Mouse (Mus musculus): ENCODE measurements around the gene Nsun2. TPM values are rescaled to one million over a fixed set of nuclear protein-coding genes. Genes with fewer than 3 reads are reported as not detected.

The Nsun2 gene
- polyA plus RNA-seq, 1 experiment from 2014 or later = 78.5 TPM

DNA sequence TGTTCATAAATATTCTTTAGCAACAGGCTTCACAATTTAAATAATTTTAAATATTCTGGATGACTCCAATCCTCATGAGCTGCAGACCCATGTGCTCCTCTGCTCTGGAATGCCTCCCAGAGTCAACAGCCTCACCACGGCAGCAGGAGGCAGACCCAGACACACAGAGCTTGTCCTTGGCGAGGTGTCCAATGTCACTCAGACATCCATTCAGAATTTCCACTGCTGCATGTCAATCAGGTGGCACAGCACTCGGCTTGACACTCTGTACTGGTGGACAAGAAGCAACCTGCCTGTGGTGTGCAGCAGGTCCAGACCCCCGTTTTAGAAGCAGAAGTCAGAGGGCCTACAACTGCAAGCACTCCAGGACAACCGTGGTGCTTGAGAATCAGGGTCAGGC lies 35.3 kb upstream of the Nsun2 start:
- Histone ChIP-seq H3K27me3 (ENCODE audit: control insufficient read depth, insufficient read depth, low read length) (no peaks in the 10 kb centered on the region), H3K4me3 (ENCODE audit: low read depth, low read length) (no peak overlapping the region), H3K36me3 (ENCODE audit: control insufficient read depth, insufficient read depth, low read length) (peaks cover 24% of the 10 kb centered on the region), H3K4me1 (ENCODE audit: control insufficient read depth, insufficient read depth, low read length) (no peaks in the 10 kb centered on the region), H3K4me2 (no peak overlapping the region), H3K27ac (ENCODE audit: low read depth, low read length) (peak overlapping the region; percentile 92), H3K9me3 (replicated peaks; ENCODE audit: control insufficient read depth, low read length) (no peaks in the 10 kb centered on the region), H3K9ac (ENCODE audit: low read depth, low read length) (no peak overlapping the region)
- 50% methylated on average over 5 of the region's 5 CpGs for WGBS (ENCODE audit: insufficient replicate concordance)
- peak; percentile 77 for ATAC-seq (replicated peaks; ENCODE audit: insufficient number of reproducible peaks, low FRiP score, low TSS enrichment)

DNA sequence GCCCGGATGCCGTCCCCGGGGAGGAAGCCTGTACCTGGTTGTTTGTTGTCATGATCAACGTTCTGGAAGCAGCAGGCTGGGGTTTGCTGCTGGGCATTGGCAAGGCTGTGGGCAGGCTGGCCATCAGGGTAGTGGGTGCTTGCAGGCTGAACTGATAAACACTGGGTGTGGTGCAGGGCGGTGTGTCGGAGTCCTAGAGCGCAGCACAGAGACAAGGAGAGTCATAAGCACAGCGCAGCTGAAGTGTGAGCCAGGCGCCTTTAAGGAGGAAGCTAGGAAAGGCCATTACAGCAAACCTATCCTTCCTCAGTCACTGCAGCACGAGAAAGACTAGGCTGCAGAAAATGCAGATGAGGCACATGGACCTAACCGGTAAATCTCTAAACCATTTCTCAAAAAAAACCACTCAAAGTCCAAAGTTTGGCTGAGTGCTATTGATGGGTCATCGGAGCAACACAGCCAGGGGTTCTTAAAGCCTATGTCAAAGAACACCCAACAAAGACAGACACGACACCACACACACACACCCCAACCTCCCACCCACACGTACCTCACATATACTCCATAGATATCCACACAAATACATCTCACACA lies 31.3 kb upstream of the Nsun2 start:
- Histone ChIP-seq H3K4me2 (no peak overlapping the region), H3K27ac (ENCODE audit: low read depth, low read length) (no peak overlapping the region), H3K4me3 (ENCODE audit: low read depth, low read length) (no peak overlapping the region), H3K4me1 (ENCODE audit: control insufficient read depth, insufficient read depth, low read length) (no peaks in the 10 kb centered on the region), H3K27me3 (ENCODE audit: control insufficient read depth, insufficient read depth, low read length) (no peaks in the 10 kb centered on the region), H3K9ac (ENCODE audit: low read depth, low read length) (no peak overlapping the region), H3K9me3 (replicated peaks; ENCODE audit: control insufficient read depth, low read length) (no peaks in the 10 kb centered on the region), H3K36me3 (ENCODE audit: control insufficient read depth, insufficient read depth, low read length) (peaks cover 38% of the 10 kb centered on the region)
- no peak for ATAC-seq (replicated peaks; ENCODE audit: insufficient number of reproducible peaks, low FRiP score, low TSS enrichment)
- 92% methylated on average over 14 of the region's 14 CpGs for WGBS (ENCODE audit: insufficient replicate concordance)

DNA sequence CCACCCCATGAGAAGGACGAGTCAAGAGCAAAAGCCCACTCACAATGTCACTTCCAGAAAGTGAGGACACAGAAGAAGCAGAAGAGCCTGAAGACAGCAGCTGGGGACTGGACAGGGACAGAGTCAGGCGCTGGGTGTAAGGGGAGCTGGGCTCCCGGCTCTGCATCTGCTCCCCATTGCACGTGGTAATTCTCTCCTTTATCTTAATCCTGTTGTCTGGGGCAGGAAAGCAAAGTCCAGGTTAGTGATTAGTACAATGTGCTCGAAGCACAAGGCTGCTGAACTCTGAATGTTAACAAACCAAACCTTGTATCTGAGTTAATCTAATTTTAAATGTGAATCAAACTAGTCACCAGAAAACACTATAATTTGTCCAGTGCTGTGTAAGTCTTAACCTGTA lies 30.7 kb upstream of the Nsun2 start:
- 70% methylated on average over 5 of the region's 5 CpGs for WGBS (ENCODE audit: insufficient replicate concordance)
- Histone ChIP-seq H3K27me3 (ENCODE audit: control insufficient read depth, insufficient read depth, low read length) (no peaks in the 10 kb centered on the region), H3K4me3 (ENCODE audit: low read depth, low read length) (no peak overlapping the region), H3K4me1 (ENCODE audit: control insufficient read depth, insufficient read depth, low read length) (no peaks in the 10 kb centered on the region), H3K27ac (ENCODE audit: low read depth, low read length) (no peak overlapping the region), H3K4me2 (no peak overlapping the region), H3K9ac (ENCODE audit: low read depth, low read length) (no peak overlapping the region), H3K9me3 (replicated peaks; ENCODE audit: control insufficient read depth, low read length) (no peaks in the 10 kb centered on the region), H3K36me3 (ENCODE audit: control insufficient read depth, insufficient read depth, low read length) (peaks cover 41% of the 10 kb centered on the region)
- no peak for ATAC-seq (replicated peaks; ENCODE audit: insufficient number of reproducible peaks, low FRiP score, low TSS enrichment)

DNA sequence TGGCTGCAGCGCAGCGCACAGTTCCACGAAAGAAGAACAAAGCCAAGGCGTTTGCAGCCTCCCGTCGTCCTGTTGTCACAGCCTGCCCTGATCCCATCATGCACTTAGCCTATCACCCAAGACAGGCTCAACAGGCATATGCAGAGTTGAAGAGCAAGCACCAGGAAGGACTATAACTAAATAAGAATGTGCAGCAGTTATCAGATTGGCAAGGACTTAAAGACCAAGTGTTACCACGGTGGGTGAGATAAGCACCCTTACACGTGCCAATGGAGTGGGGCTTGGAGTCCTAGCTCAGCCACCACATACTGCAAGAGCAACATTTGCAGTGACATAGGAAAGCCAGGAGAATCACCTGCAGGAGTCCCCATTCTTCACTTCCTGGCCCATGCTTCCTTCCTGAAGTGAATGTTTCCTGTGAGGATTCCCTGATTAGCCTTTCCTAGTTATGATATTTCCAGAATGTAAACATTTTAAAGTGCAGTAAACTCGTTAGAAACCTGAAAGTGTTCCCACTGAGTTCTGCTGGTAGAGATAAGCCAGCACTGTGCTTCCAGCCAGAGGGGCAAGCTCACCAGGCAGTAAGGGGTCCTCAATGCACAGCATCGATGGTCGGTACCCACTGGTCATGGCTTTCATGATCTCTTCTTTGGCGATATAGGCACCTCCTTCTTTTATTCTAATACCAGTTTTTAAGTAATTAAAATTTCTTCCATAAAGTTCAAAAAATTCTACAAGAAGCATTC lies 27.0 kb upstream of the Nsun2 start:
- Histone ChIP-seq H3K9ac (ENCODE audit: low read depth, low read length) (no peak overlapping the region), H3K4me3 (ENCODE audit: low read depth, low read length) (no peak overlapping the region), H3K36me3 (ENCODE audit: control insufficient read depth, insufficient read depth, low read length) (peaks cover 36% of the 10 kb centered on the region), H3K27ac (ENCODE audit: low read depth, low read length) (no peak overlapping the region), H3K4me1 (ENCODE audit: control insufficient read depth, insufficient read depth, low read length) (no peaks in the 10 kb centered on the region), H3K27me3 (ENCODE audit: control insufficient read depth, insufficient read depth, low read length) (no peaks in the 10 kb centered on the region), H3K9me3 (replicated peaks; ENCODE audit: control insufficient read depth, low read length) (no peaks in the 10 kb centered on the region), H3K4me2 (no peak overlapping the region)
- WGBS (ENCODE audit: insufficient replicate concordance) = 84% methylated on average over 12 of the region's 12 CpGs
- ATAC-seq (replicated peaks; ENCODE audit: insufficient number of reproducible peaks, low FRiP score, low TSS enrichment) = no peak

DNA sequence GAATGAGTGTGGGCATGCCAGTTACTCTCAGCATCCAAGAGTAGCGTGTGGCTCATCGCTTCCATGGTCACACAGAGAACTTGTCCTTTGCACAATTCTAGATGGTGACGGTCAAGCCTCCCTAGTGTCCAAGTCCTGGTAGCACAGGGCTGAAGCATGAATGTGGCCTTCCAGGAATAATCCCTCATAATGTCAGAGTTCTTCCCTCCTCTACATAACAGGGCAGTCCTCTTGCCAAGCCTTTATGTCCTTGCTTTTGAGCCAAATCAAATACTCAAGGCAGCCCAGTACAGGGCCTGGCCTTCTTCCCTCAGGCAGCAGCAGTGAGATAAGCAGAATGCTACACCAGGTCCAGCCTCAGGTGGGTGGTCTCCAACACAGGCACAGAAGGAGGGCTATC lies 25.9 kb upstream of the Nsun2 start:
- H3K27ac ChIP-seq (ENCODE audit: low read depth, low read length) = no peak overlapping the region
- H3K27me3 ChIP-seq (ENCODE audit: control insufficient read depth, insufficient read depth, low read length) = no peaks in the 10 kb centered on the region
- WGBS (ENCODE audit: insufficient replicate concordance) = 96% methylated on average over 3 of the region's 3 CpGs
- no peak overlapping the region for H3K4me2 ChIP-seq
- no peak for ATAC-seq (replicated peaks; ENCODE audit: insufficient number of reproducible peaks, low FRiP score, low TSS enrichment)
- H3K9me3 ChIP-seq (replicated peaks; ENCODE audit: control insufficient read depth, low read length) = no peaks in the 10 kb centered on the region
- H3K4me3 ChIP-seq (ENCODE audit: low read depth, low read length) = no peak overlapping the region
- H3K4me1 ChIP-seq (ENCODE audit: control insufficient read depth, insufficient read depth, low read length) = no peaks in the 10 kb centered on the region
- no peak overlapping the region for H3K9ac ChIP-seq (ENCODE audit: low read depth, low read length)
- H3K36me3 ChIP-seq (ENCODE audit: control insufficient read depth, insufficient read depth, low read length) = peaks cover 34% of the 10 kb centered on the region

DNA sequence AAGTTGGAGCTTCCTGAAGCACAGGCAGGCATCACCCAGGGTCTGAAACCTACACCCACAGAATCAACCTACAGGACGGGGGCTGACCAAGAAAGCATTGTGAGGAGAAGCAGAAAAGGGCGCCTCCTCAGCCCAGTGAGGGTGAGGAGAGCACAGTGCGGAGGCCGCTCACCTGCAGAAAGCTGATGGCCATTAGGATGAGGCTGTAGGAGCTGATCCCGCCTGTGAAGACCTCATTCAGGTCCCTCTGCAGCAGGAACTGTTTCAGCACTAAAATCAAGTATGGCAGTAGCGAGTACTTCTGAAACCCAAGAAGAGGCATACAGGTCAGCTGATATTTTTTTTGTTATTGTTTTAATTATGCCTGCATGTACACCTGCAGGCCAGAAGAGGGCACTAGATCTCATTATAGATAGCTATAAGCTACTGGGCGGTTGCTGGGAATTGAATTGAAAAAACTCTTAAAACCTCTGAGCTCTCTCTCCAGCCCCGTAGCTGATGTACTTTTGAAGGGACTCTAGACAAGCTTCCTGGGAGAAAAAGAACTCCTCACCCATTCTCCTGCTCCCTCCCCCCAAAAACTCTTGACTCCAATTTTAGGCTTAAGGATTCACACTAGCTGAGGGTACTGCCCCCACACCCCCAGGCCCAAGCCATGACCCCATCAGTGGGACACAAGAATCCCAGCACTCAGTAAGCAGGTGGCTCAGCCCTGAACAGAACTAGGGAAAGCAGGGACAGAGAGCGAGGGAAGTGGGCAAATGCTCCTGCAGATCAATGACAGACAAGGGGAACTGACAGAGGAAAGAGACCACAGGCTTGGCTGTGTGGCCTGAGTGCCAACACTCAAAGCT lies 23.9 kb upstream of the Nsun2 start:
- 67% methylated on average over 9 of the region's 9 CpGs for WGBS (ENCODE audit: insufficient replicate concordance)
- no peaks in the 10 kb centered on the region for H3K4me1 ChIP-seq (ENCODE audit: control insufficient read depth, insufficient read depth, low read length)
- no peak for ATAC-seq (replicated peaks; ENCODE audit: insufficient number of reproducible peaks, low FRiP score, low TSS enrichment)
- peaks cover 22% of the 10 kb centered on the region for H3K36me3 ChIP-seq (ENCODE audit: control insufficient read depth, insufficient read depth, low read length)
- H3K4me2 ChIP-seq = no peak overlapping the region
- no peak overlapping the region for H3K4me3 ChIP-seq (ENCODE audit: low read depth, low read length)
- H3K27me3 ChIP-seq (ENCODE audit: control insufficient read depth, insufficient read depth, low read length) = no peaks in the 10 kb centered on the region
- H3K9ac ChIP-seq (ENCODE audit: low read depth, low read length) = no peak overlapping the region
- no peak overlapping the region for H3K27ac ChIP-seq (ENCODE audit: low read depth, low read length)
- H3K9me3 ChIP-seq (replicated peaks; ENCODE audit: control insufficient read depth, low read length) = no peaks in the 10 kb centered on the region

DNA sequence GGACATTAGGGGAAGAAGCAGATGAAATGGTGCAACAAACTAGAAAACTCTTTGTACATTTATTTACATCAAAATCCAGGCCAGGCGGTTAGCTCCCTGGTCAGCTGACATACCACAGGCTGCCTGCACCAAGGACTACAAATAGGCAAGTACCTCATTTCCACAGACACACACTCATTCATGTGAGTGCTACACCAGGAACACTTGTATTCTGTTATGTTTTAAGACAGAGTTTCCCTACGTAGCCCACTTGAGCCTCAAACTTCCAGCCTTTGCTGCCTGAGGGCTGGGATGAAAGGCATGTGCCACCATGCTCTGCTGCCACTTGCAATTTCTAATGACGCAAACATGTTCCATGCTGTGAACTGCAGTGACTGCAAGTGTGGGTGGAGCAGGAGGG lies 18.5 kb upstream of the Nsun2 start:
- 85% methylated on average over 3 of the region's 3 CpGs for WGBS (ENCODE audit: insufficient replicate concordance)
- peaks cover 14% of the 10 kb centered on the region for H3K36me3 ChIP-seq (ENCODE audit: control insufficient read depth, insufficient read depth, low read length)

DNA sequence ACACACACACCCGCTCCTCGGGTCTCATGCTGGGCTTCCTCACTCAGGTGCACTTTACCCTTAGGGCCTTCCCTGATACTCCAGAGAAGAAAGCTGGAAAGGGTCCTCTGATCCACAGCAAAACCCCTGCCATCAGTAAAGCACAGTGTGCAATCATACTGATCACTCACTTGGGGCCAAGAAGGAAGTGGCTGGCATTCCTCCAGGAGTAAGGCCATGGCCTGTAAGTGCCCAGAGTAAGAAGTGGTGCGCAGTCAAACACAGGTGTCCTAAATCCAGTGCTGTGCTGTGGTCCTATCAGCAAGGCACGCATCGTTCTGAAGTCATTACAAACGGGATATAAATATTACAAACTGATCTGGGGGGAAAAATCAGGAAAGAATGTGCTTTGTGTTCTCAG lies 16.1 kb upstream of the Nsun2 start:
- Histone ChIP-seq H3K4me2 (no peak overlapping the region), H3K4me3 (ENCODE audit: low read depth, low read length) (no peak overlapping the region), H3K27me3 (ENCODE audit: control insufficient read depth, insufficient read depth, low read length) (no peaks in the 10 kb centered on the region), H3K9me3 (replicated peaks; ENCODE audit: control insufficient read depth, low read length) (no peaks in the 10 kb centered on the region), H3K27ac (ENCODE audit: low read depth, low read length) (no peak overlapping the region), H3K4me1 (ENCODE audit: control insufficient read depth, insufficient read depth, low read length) (peaks cover 14% of the 10 kb centered on the region), H3K9ac (ENCODE audit: low read depth, low read length) (no peak overlapping the region), H3K36me3 (ENCODE audit: control insufficient read depth, insufficient read depth, low read length) (peaks cover 7% of the 10 kb centered on the region)
- 86% methylated on average over 6 of the region's 6 CpGs for WGBS (ENCODE audit: insufficient replicate concordance)
- no peak for ATAC-seq (replicated peaks; ENCODE audit: insufficient number of reproducible peaks, low FRiP score, low TSS enrichment)

More for the DNA sequence above, 18.5 kb upstream of the Nsun2 start:
- Histone ChIP-seq H3K9me3 (replicated peaks; ENCODE audit: control insufficient read depth, low read length) (no peaks in the 10 kb centered on the region), H3K9ac (ENCODE audit: low read depth, low read length) (no peak overlapping the region), H3K4me2 (no peak overlapping the region), H3K4me1 (ENCODE audit: control insufficient read depth, insufficient read depth, low read length) (peaks cover 9% of the 10 kb centered on the region), H3K27me3 (ENCODE audit: control insufficient read depth, insufficient read depth, low read length) (no peaks in the 10 kb centered on the region), H3K4me3 (ENCODE audit: low read depth, low read length) (no peak overlapping the region), H3K27ac (ENCODE audit: low read depth, low read length) (no peak overlapping the region)
- ATAC-seq (replicated peaks; ENCODE audit: insufficient number of reproducible peaks, low FRiP score, low TSS enrichment) = no peak
